Mouse (Mus musculus) gastrocnemius, postnatal 36 days (tissue): ENCODE measurements at regions not wholly inside any gene's neighbourhood (a gene's known extent, or its start where the extent isn't known, plus 50 kb on each side); places are given as distances from the start of the nearest gene placed in this dataset.

Experiments used
- DNase-seq, 2 experiments: peaks; one replicate each; pipeline ENCODE4 v3.0.0; 2022
- intact Hi-C: fragments of 180-260 bp; cut with DNase I; formaldehyde crosslinking; loops from one replicate; pipeline ENCODE4 v1.15.1; 2025

- intact Hi-C loops: no loop called here
- DNase-seq: no peak
Observed at GRCm38 (mm10) chr5:28568417-28568816, 101.4 kb upstream of the Shh start.

- intact Hi-C loops: no loop called here
- no peak for DNase-seq
Observed at GRCm38 (mm10) chr5:28567341-28567905, 100.4 kb upstream of the Shh start.

- intact Hi-C loops: no loop called here
- DNase-seq: no peak
Observed at GRCm38 (mm10) chr5:28563401-28563800, 96.3 kb upstream of the Shh start.

GRCm38 (mm10) chr5:28562917-28563316, 95.9 kb upstream of the Shh start:
- intact Hi-C loops: no loop called here
- no peak for DNase-seq

GRCm38 (mm10) chr5:28553543-28553942, 86.5 kb upstream of the Shh start:
- intact Hi-C loops: no loop called here
- DNase-seq: no peak

- DNase-seq: no peak
- intact Hi-C loops: no loop called here
Observed at GRCm38 (mm10) chr5:28530202-28530855, 63.3 kb upstream of the Shh start.

- DNase-seq: no peak
- intact Hi-C loops: no loop called here
Observed at GRCm38 (mm10) chr5:28526435-28526834, 59.4 kb upstream of the Shh start.

- peak; percentile 32 to 38 for DNase-seq
- intact Hi-C loops: no loop called here
Observed at GRCm38 (mm10) chr5:28520800-28521707, 54.0 kb upstream of the Shh start.

- DNase-seq: no peak
- intact Hi-C loops: no loop called here
Observed at GRCm38 (mm10) chr5:28519059-28519543, 52.0 kb upstream of the Shh start.
